Mouse (Mus musculus) kidney, adult 2 months (tissue): ENCODE measurements around the gene Xbp1. TPM values are rescaled to one million over a fixed set of nuclear protein-coding genes. Genes with fewer than 3 reads are reported as not detected.
A peak's percentile ranks its signal among the peaks of the same experiment; 100 is the strongest.
"Not testable (repeated sequence)": the region's sequence is repeated elsewhere in the genome, so short reads cannot be mapped to it uniquely, and the experiment has no call there.

Experiments
- DNase-seq: peaks from one replicate; pipeline ENCODE4 v3.0.0; 2021
- H3K27ac ChIP-seq: fragments of 200-500 bp; 2 replicates; pipeline ENCODE4 v1.5.1; 2012; ENCODE audit warnings: low read depth, low read length, control low read depth, inconsistent platforms; ENCODE audit not compliant: insufficient read depth
- H3K27me3 ChIP-seq: fragments of 200-500 bp; replicated peaks from 2 replicates; pipeline ENCODE4 v1.6.1; 2012; ENCODE audit warnings: mild to moderate bottlenecking, moderate library complexity, low read length, inconsistent platforms; ENCODE audit not compliant: control insufficient read depth, insufficient read depth
- H3K36me3 ChIP-seq: fragments of 200-500 bp; 2 replicates; pipeline ENCODE4 v1.6.1; 2012; ENCODE audit warnings: mild to moderate bottlenecking, moderate library complexity, low read length, inconsistent platforms; ENCODE audit not compliant: control insufficient read depth, insufficient read depth
- H3K4me1 ChIP-seq: fragments of 200-500 bp; 2 replicates; pipeline ENCODE4 v1.6.1; 2011; ENCODE audit warnings: low read length; ENCODE audit not compliant: control insufficient read depth, insufficient read depth
- H3K4me3 ChIP-seq: fragments of 200-500 bp; 2 replicates; pipeline ENCODE4 v1.5.1; 2011; ENCODE audit warnings: mild to moderate bottlenecking, low read depth, low read length, control low read depth; ENCODE audit not compliant: insufficient read depth
- CTCF ChIP-seq: fragments of 200-500 bp; conservative IDR thresholded peaks from 2 replicates; pipeline ENCODE4 v1.5.1; 2011; ENCODE audit warnings: low read depth, mild to moderate bottlenecking, control low read depth, low read length, moderate library complexity, mixed read lengths; ENCODE audit not compliant: insufficient read depth, insufficient read length
- POLR2A ChIP-seq: fragments of 200-500 bp; IDR thresholded peaks from one replicate; pipeline ENCODE4 v1.6.1; 2011; ENCODE audit warnings: low read depth, low read length, control low read depth
- WGBS: fragments of 180-500 bp; shearing (Covaris S2); methylation state at CpG from one replicate; pipeline ENCODE4 v1.1.7; 2018; 5-methylcytosine and 5-hydroxymethylcytosine counted together
- polyA plus RNA-seq: library from polyadenylated mRNA; depleted of rRNA; stranded (reverse); fragments of >200 nt; gene quantifications from 2 replicates; pipeline ENCODE4 v1.2.3, GENCODE M21; 2012

The Xbp1 gene
- polyA plus RNA-seq, 1 experiment: 99.8 TPM

DNA sequence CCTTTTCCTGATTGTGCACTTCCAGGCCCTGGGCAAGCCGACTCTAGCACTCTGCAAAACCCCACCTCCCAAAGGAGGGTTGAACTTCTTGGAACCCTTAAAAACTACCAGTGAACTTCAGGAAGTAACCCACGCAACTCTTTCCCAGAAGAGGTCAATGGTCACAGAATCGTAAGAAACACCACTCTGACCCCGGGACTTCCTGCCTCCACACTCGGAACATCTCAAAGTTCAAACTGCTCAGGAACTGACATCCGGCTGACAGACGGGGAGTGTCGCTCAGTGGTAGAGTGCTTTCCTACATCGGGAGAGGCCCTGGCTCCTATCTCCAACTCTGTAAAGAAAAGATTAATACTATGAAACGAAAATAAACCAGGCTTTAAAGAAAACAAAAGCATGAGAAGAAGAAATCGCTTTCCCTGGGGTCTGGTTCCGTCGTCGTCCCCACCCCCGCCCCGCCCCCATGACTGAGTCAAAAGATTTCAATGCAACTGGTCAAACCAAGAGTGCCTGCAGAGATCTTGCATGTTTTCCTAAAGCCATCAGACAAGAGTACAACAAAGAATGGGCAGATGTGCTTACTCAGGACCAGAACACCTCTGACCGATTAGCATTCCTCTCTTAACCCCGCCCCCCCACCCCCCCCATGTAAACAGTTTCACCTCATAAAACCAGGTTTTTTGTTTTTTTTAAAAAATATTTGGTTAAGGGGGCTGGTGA is 14.4 kb upstream of the Xbp1 start:
- Histone ChIP-seq H3K4me3 (peak overlapping the region; percentile 25), H3K36me3 (no peaks in the 10 kb centered on the region), H3K4me1 (no peaks in the 10 kb centered on the region; the same call in 1 of the 2 replicates), H3K27me3 (no peaks in the 10 kb centered on the region), H3K27ac (peak overlapping the region; percentile 91)
- TF ChIP-seq CTCF (0 out of 2 replicates have a peak, but pooled peaks have one; percentile 2), POLR2A (no peak)
- DNase-seq: peak; percentile 95
- 22% methylated on average over 18 of the region's 18 CpGs for WGBS

DNA sequence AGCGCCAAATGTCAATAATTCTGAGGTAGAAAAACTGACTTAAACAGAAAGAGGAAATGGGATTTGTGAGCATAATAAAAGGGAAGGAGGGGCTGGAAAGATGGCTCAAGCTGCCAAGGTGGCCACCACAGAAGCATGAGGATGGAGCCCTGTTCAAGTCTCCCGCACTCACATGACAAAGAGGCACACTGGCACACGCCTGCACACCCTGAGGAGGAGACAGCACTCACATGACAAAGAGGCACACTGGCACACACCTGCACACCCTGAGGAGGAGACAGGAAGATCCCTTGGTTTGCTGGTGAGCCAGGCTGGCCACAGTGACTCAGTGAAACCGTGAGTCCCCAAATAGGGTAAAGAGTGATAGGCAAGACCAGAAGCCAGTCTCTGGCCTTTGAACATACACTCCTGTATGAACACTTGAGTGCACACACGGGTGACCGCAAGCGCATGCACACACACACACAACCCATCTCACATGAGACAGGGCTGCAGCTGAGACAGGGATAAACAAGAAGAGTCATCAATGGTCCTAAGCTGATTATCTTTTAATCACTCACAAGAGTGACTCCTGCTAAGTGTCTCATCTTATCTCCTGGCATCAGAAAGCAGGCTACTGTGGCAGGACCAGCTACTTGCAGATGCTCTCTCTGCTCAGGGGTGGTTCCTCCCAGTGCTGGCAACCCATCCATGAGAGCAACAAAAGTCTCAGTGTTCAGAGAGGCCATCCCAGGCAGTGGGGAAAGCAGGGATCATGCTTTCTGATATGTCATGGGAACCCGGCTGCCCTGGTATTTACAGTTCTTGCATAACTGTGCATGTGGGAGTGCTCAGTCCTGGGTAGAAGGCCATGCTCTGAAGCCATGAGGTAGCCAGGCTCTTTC is 11.0 kb upstream of the Xbp1 start:
- TF ChIP-seq CTCF (no peak), POLR2A (no peak)
- WGBS: 86% methylated on average over 8 of the region's 8 CpGs

DNA sequence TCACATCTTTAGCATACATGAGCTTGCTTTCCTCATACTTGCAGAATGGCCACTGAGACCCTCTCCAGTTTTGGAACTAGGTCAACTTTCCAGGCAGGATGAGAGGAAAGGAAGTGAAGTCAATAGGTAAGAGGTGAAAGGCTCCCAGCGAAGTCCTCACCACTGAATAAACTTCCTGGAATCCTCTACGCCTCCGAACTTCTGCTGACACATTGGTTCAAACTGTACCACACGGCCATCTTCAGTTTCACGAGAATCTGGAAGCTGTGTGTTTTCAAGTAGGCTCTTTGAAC is 10.4 kb upstream of the Xbp1 start:
- H3K4me3 ChIP-seq: no peak overlapping the region
- H3K4me1 ChIP-seq: peaks cover 5% of the 10 kb centered on the region; the same call in 1 of the 2 replicates
- H3K36me3 ChIP-seq: no peaks in the 10 kb centered on the region
- H3K27me3 ChIP-seq: no peaks in the 10 kb centered on the region
- WGBS: 64% methylated on average over 5 of the region's 5 CpGs
- H3K27ac ChIP-seq: no peak overlapping the region
- TF ChIP-seq POLR2A (no peak), CTCF (no peak)
- no peak for DNase-seq

More for the DNA sequence above, 11.0 kb upstream of the Xbp1 start:
- Histone ChIP-seq H3K36me3 (no peaks in the 10 kb centered on the region), H3K27ac (no peak overlapping the region), H3K4me3 (no peak overlapping the region), H3K4me1 (peaks cover 5% of the 10 kb centered on the region; the same call in 1 of the 2 replicates), H3K27me3 (no peaks in the 10 kb centered on the region)
- DNase-seq: no peak

DNA sequence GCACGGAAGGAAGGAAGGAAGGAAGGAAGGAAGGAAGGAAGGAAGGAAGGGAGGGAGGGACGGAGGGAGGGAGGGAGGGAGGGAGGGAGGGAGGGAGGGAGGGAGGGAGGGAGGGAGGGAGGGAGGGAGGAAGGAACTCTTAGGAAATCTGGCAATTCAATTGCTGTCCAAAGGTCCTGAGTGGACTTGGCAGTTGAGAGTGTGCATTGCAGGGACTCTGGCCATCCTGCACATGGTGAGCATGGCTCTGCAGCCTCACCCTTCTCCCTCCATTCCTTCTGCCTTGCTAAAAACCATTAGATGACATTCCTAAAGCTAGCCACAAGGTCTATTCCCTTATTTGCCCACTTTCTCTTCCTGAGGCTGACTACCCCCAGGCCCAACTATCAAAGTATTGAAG is 9.8 kb upstream of the Xbp1 start:
- whole genome bisulfite sequencing: no CpG with 5 or more reads among the region's 2 CpGs
- peak; percentile 73 for DNase-seq
- not testable (repeated sequence) for H3K36me3 ChIP-seq, H3K4me3 ChIP-seq, H3K27me3 ChIP-seq, H3K4me1 ChIP-seq, H3K27ac ChIP-seq

DNA sequence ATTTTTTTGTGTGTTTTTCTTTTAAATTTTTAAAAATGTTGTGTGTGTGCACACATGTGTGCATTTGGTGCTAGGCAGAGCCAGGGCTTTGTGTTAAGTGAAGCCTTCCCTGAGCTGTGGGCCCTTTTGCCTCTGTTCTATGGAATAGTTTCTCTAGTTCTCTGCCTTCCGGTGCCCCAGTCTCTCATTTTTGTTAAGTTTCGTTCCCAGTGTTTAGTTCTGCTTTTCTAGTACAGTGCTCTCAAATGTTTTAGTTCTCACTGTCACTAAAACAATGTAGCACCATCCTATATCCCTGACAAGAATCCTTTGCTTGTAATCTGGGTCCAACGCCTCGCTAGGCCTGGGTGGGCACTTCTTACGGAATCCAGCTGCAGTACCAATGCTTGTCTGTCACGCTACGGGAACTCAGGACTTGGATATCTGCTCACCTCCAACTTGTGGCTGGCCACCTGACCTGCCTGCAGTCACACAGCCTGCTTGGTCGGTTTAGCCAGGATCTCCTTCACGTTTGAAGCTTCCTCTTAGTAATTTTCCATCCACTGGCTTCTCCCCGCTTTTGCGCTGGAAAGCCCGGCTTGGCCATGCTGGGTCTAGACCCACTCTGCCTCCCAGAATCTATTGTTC is 8.2 kb upstream of the Xbp1 start:
- Histone ChIP-seq H3K27me3 (no peaks in the 10 kb centered on the region), H3K4me1 (0 out of 2 replicates have a peak, but pooled peaks cover 5% of the 10 kb centered on the region), H3K4me3 (no peak overlapping the region), H3K27ac (peak overlapping the region; percentile 71), H3K36me3 (no peaks in the 10 kb centered on the region)
- WGBS: 54% methylated on average over 12 of the region's 12 CpGs
- no peak for TF ChIP-seq POLR2A
- TF ChIP-seq CTCF: no peak
- DNase-seq: peak; percentile 72

DNA sequence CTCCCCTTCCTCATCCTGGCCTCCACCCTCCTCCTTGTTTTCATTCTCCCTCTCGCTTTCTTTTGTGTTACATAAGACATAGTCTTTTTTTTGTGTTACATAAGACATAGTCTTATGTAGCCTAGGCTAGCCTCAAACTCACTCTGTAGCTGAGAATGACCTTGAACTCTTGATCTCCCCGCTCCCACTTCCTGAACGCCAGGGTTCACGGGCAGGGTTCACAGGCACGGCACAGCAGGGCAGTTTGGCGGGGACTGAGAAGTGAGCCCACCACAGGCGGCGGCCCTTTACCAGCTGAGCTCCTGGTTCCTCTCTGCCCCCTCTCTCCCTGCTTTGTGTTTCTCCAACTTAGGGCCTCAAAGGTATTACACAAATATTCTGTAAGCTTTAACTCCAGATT is 7.5 kb upstream of the Xbp1 start:
- DNase-seq: no peak
- Histone ChIP-seq H3K4me1 (0 out of 2 replicates have a peak, but pooled peaks cover 5% of the 10 kb centered on the region), H3K27me3 (no peaks in the 10 kb centered on the region), H3K4me3 (no peak overlapping the region), H3K27ac (peak overlapping the region; percentile 71), H3K36me3 (no peaks in the 10 kb centered on the region)
- TF ChIP-seq POLR2A (no peak), CTCF (no peak)
- 87% methylated on average over 8 of the region's 8 CpGs for WGBS

DNA sequence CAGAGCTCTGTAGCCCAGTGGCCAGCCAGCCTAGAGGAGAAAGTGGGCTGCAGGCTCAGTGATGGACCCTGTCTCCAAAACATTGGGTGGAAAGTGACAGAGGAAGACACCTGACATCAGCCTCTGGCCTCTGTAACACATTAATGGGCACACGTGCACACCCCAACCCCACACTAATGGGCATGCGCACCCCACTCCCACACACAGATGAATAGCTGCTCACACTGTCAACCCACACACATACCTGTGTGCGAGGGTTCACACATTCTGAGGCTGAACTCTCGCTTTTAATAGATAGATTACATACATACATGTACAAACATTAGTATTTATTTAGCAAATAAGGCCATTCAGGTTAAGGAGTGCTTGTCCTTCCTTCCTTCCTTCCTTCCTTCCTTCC is 6.4 kb upstream of the Xbp1 start:
- Histone ChIP-seq H3K4me3 (no peak overlapping the region), H3K36me3 (no peaks in the 10 kb centered on the region), H3K27me3 (no peaks in the 10 kb centered on the region), H3K4me1 (0 out of 2 replicates have a peak, but pooled peaks cover 5% of the 10 kb centered on the region), H3K27ac (no peak overlapping the region)
- no peak for TF ChIP-seq POLR2A
- no peak for TF ChIP-seq CTCF
- 92% methylated on average over 4 of the region's 4 CpGs for WGBS
- no peak for DNase-seq
